Mouse (Mus musculus) MEL (cell line): ENCODE measurements around the gene Sppl2a. TPM values are rescaled to one million over a fixed set of nuclear protein-coding genes. Genes with fewer than 3 reads are reported as not detected.

ENCODE experiments used
- DNase-seq: peaks from one replicate; pipeline ENCODE4 v3.0.0; 2011; ENCODE audit warnings: low read depth, low spot score
- H3K27ac ChIP-seq: 2 replicates; pipeline ENCODE4 v1.5.1; 2012; ENCODE audit warnings: low read depth, mild to moderate bottlenecking, control low read depth, low read length, moderate library complexity; ENCODE audit not compliant: control insufficient read depth
- H3K27me3 ChIP-seq, 2 experiments: fragments of 150-350 bp in 1 of 2; sonication (generic) in 1 of 2; 2 replicates each; pipeline ENCODE4 v1.6.1; 2012; ENCODE audit warnings: low read length in 2 of 2, mild to moderate bottlenecking in 2 of 2, improper control_type of control experiment in 1 of 2, moderate library complexity in 1 of 2; ENCODE audit not compliant: insufficient read depth in 2 of 2, control insufficient read depth in 1 of 2
- H3K36me3 ChIP-seq, 2 experiments: 2 replicates each; pipeline ENCODE4 v1.6.1; 2012 to 2014; ENCODE audit warnings: low read length in 2 of 2, improper control_type of control experiment in 1 of 2, inconsistent platforms in 1 of 2, mild to moderate bottlenecking in 1 of 2; ENCODE audit not compliant: insufficient read depth in 2 of 2, control insufficient read depth in 1 of 2
- H3K4me1 ChIP-seq, 2 experiments: fragments of 150-350 bp in 1 of 2; sonication (generic) in 1 of 2; 2 replicates each; pipeline ENCODE4 v1.6.1; 2012; ENCODE audit warnings: low read length in 2 of 2, improper control_type of control experiment in 1 of 2, mild to moderate bottlenecking in 1 of 2; ENCODE audit not compliant: insufficient read depth in 2 of 2, control insufficient read depth in 1 of 2
- H3K4me3 ChIP-seq, 2 experiments: fragments of 150-350 bp in 1 of 2; sonication (generic) in 1 of 2; 2 replicates each; pipeline ENCODE4 v1.5.1; 2012; ENCODE audit warnings: low read depth in 2 of 2, low read length in 2 of 2, mild to moderate bottlenecking in 2 of 2, moderate library complexity in 2 of 2, control low read depth in 1 of 2, improper control_type of control experiment in 1 of 2; ENCODE audit not compliant: control insufficient read depth in 1 of 2, insufficient read depth in 1 of 2
- H3K79me2 ChIP-seq: 2 replicates; pipeline ENCODE4 v1.6.1; 2012; ENCODE audit warnings: mild to moderate bottlenecking, low read length, moderate library complexity; ENCODE audit not compliant: control insufficient read depth, poor library complexity, insufficient read depth
- H3K9ac ChIP-seq: 2 replicates; pipeline ENCODE4 v1.6.1; 2012; ENCODE audit warnings: low read depth, mild to moderate bottlenecking, control low read depth, low read length, moderate library complexity; ENCODE audit not compliant: control insufficient read depth, poor library complexity, severe bottlenecking
- H3K9me3 ChIP-seq: fragments of 150-350 bp; sonication (generic); replicated peaks from 2 replicates; pipeline ENCODE4 v1.6.1; 2012; ENCODE audit warnings: mild to moderate bottlenecking, low read length, improper control_type of control experiment, moderate library complexity; ENCODE audit not compliant: insufficient read depth
- CHD1 ChIP-seq: IDR thresholded peaks from 2 replicates; pipeline ENCODE4 v1.6.1; 2012; ENCODE audit warnings: low read depth, mild to moderate bottlenecking, inconsistent platforms, low read length, improper control_type of control experiment
- CTCF ChIP-seq, 3 experiments: IDR thresholded peaks in 2 of 3; conservative IDR thresholded peaks in 1 of 3; 2 replicates each; pipeline ENCODE4 v1.5.1; 2011 to 2012; ENCODE audit warnings: low read length in 3 of 3, low read depth in 2 of 3, mild to moderate bottlenecking in 2 of 3, improper control_type of control experiment in 1 of 3, inconsistent platforms in 1 of 3, mixed read lengths in 1 of 3, moderate library complexity in 1 of 3; ENCODE audit not compliant: control insufficient read depth in 1 of 3, insufficient read depth in 1 of 3, poor library complexity in 1 of 3, severe bottlenecking in 1 of 3
- E2F4 ChIP-seq: IDR thresholded peaks from 2 replicates; pipeline ENCODE4 v1.6.1; 2011; ENCODE audit warnings: low read depth, low read length, improper control_type of control experiment, borderline replicate concordance
- ELF1 ChIP-seq: IDR thresholded peaks from 2 replicates; pipeline ENCODE4 v1.6.1; 2014; ENCODE audit warnings: low read depth, mild to moderate bottlenecking, inconsistent platforms, low read length, improper control_type of control experiment, moderate library complexity
- EP300 ChIP-seq, 2 experiments: IDR thresholded peaks; 2 replicates each; pipeline ENCODE4 v1.6.1; 2011; ENCODE audit warnings: improper control_type of control experiment in 2 of 2, low read length in 2 of 2, low read depth in 1 of 2, mild to moderate bottlenecking in 1 of 2
- ETS1 ChIP-seq: IDR thresholded peaks from 2 replicates; pipeline ENCODE4 v1.6.1; 2012; ENCODE audit warnings: low read depth, mild to moderate bottlenecking, inconsistent platforms, low read length, improper control_type of control experiment, moderate library complexity
- GABPA ChIP-seq: IDR thresholded peaks from 2 replicates; pipeline ENCODE4 v1.6.1; 2012; ENCODE audit warnings: low read depth, mild to moderate bottlenecking, inconsistent platforms, low read length, improper control_type of control experiment, moderate library complexity
- GATA1 ChIP-seq: IDR thresholded peaks from 2 replicates; pipeline ENCODE4 v1.6.1; 2011; ENCODE audit warnings: low read depth, low read length, improper control_type of control experiment
- JUND ChIP-seq: IDR thresholded peaks from 2 replicates; pipeline ENCODE4 v1.6.1; 2011; ENCODE audit warnings: low read depth, mild to moderate bottlenecking, improper control_type of control experiment, low read length
- KAT2A ChIP-seq: conservative IDR thresholded peaks from 2 replicates; pipeline ENCODE4 v1.6.1; 2012; ENCODE audit warnings: low read depth, low read length, improper control_type of control experiment, inconsistent platforms
- MAFK ChIP-seq: IDR thresholded peaks from 2 replicates; pipeline ENCODE4 v1.6.1; 2011; ENCODE audit warnings: low read depth, mild to moderate bottlenecking, low read length, improper control_type of control experiment, borderline replicate concordance
- MAX ChIP-seq: IDR thresholded peaks from 2 replicates; pipeline ENCODE4 v1.6.1; 2011; ENCODE audit warnings: low read length, improper control_type of control experiment
- MEF2A ChIP-seq: IDR thresholded peaks from 2 replicates; pipeline ENCODE4 v1.6.1; 2014; ENCODE audit warnings: low read depth, mild to moderate bottlenecking, inconsistent platforms, low read length, improper control_type of control experiment; ENCODE audit not compliant: poor library complexity, insufficient replicate concordance, severe bottlenecking; ENCODE audit errors: extremely low read depth
- MXI1 ChIP-seq: IDR thresholded peaks from 2 replicates; pipeline ENCODE4 v1.6.1; 2011; ENCODE audit warnings: mild to moderate bottlenecking, low read depth, low read length, improper control_type of control experiment
- NELFE ChIP-seq: IDR thresholded peaks from 2 replicates; pipeline ENCODE4 v1.6.1; 2011; ENCODE audit warnings: low read depth, low read length, improper control_type of control experiment
- POLR2AphosphoS2 ChIP-seq: IDR thresholded peaks from 2 replicates; pipeline ENCODE4 v1.6.1; 2011; ENCODE audit warnings: low read length, improper control_type of control experiment
- POLR2AphosphoS5 ChIP-seq: IDR thresholded peaks from 2 replicates; pipeline ENCODE4 v1.6.1; 2012; ENCODE audit warnings: low read depth, borderline replicate concordance, mild to moderate bottlenecking, inconsistent platforms, low read length, moderate library complexity, mixed read lengths
- RCOR1 ChIP-seq: IDR thresholded peaks from 2 replicates; pipeline ENCODE4 v1.6.1; 2012; ENCODE audit warnings: low read depth, mild to moderate bottlenecking, inconsistent platforms, low read length, improper control_type of control experiment
- TAL1 ChIP-seq: IDR thresholded peaks from 2 replicates; pipeline ENCODE4 v1.6.1; 2012; ENCODE audit warnings: mild to moderate bottlenecking, inconsistent platforms, low read length, moderate library complexity, mixed read lengths
- UBTF ChIP-seq: IDR thresholded peaks from 2 replicates; pipeline ENCODE4 v1.6.1; 2012; ENCODE audit warnings: low read depth, mild to moderate bottlenecking, inconsistent platforms, low read length, improper control_type of control experiment, moderate library complexity, borderline replicate concordance; ENCODE audit not compliant: insufficient read depth
- USF1 ChIP-seq: IDR thresholded peaks from 2 replicates; pipeline ENCODE4 v1.6.1; 2014; ENCODE audit warnings: low read depth, mild to moderate bottlenecking, inconsistent platforms, low read length, improper control_type of control experiment, moderate library complexity
- ZC3H11A ChIP-seq: IDR thresholded peaks from 2 replicates; pipeline ENCODE4 v1.6.1; 2012; ENCODE audit warnings: low read depth, mild to moderate bottlenecking, inconsistent platforms, low read length, improper control_type of control experiment
- ZKSCAN1 ChIP-seq: IDR thresholded peaks from 2 replicates; pipeline ENCODE4 v1.6.1; 2012; ENCODE audit warnings: low read depth, mild to moderate bottlenecking, inconsistent platforms, low read length, improper control_type of control experiment, moderate library complexity
- ZMIZ1 ChIP-seq: IDR thresholded peaks from 2 replicates; pipeline ENCODE4 v1.6.1; 2012; ENCODE audit warnings: low read depth, mild to moderate bottlenecking, inconsistent platforms, low read length, improper control_type of control experiment, moderate library complexity
- polyA plus RNA-seq, 2 experiments: library from polyadenylated mRNA; stranded (reverse) in 1 of 2; unstranded in 1 of 2; fragments of >175 nt in 1 of 2; fragments of >200 nt in 1 of 2; gene quantifications; 2 replicates each; pipeline versions ENCODE4 v1.2.1 to v1.2.4; 2012; ENCODE audit warnings: low replicate concordance in 2 of 2, low read depth in 1 of 2; ENCODE audit not compliant: insufficient read length in 2 of 2, insufficient read depth in 1 of 2, missing spikeins in 1 of 2
- total RNA-seq: library from RNA; depleted of rRNA; stranded (reverse); fragments of 300-350 nt; gene quantifications from 2 replicates; pipeline ENCODE4 v1.2.3, GENCODE M21; 2012

Sppl2a gene
- total and polyA plus RNA-seq, 3 experiments = 12.1 to 16.6 TPM; not detected in 1

GRCm38 (mm10) chr2:126920358-126921060, 12.5 kb downstream of the Sppl2a start:
- Histone ChIP-seq H3K9me3 (no peaks in the 10 kb centered on the region), H3K36me3 (no peaks in the 10 kb centered on the region; a peak in 1 of 4 replicates), H3K79me2 (no peaks in the 10 kb centered on the region), H3K9ac (no peak overlapping the region), H3K4me1 (no peaks in the 10 kb centered on the region), H3K4me3 (no peak overlapping the region), H3K27ac (no peak overlapping the region), H3K27me3 (no peaks in the 10 kb centered on the region)
- TF ChIP-seq POLR2AphosphoS2 = no peak
- TF ChIP-seq ZKSCAN1 = no peak
- no peak for TF ChIP-seq E2F4
- TF ChIP-seq POLR2AphosphoS5 = no peak
- TF ChIP-seq MAFK = no peak
- TF ChIP-seq KAT2A = no peak
- no peak for TF ChIP-seq CHD1
- no peak for TF ChIP-seq GABPA
- TF ChIP-seq JUND = no peak
- TF ChIP-seq NELFE = no peak
- TF ChIP-seq TAL1 = no peak
- TF ChIP-seq MEF2A = no peak
- no peak for DNase-seq

GRCm38 (mm10) chr2:126916236-126916635, 16.8 kb downstream of the Sppl2a start:
- Histone ChIP-seq H3K27me3 (no peaks in the 10 kb centered on the region), H3K4me1 (no peaks in the 10 kb centered on the region), H3K27ac (no peak overlapping the region), H3K9me3 (no peaks in the 10 kb centered on the region), H3K79me2 (no peaks in the 10 kb centered on the region), H3K4me3 (no peak overlapping the region), H3K36me3 (no peaks in the 10 kb centered on the region; a peak in 1 of 4 replicates), H3K9ac (no peak overlapping the region)
- TF ChIP-seq EP300 (IDR thresholded peaks at IDR 0.05; ENCODE audit: low read depth in 1 of 2, low read length in 2 of 2) (no peak), MAX (no peak), ZC3H11A (no peak), KAT2A (no peak), GATA1 (no peak), CTCF (IDR thresholded peaks at IDR 0.05 in 2 of 3, conservative IDR thresholded peaks at IDR 0.05 in 1 of 3; ENCODE audit: control insufficient read depth in 1 of 3, insufficient read depth in 1 of 3, low read depth in 2 of 3, low read length in 3 of 3, poor library complexity in 1 of 3, severe bottlenecking in 1 of 3) (no peak), USF1 (no peak), RCOR1 (no peak), UBTF (no peak), MEF2A (no peak), ZMIZ1 (no peak), ETS1 (no peak), E2F4 (no peak), GABPA (no peak), MXI1 (no peak), ELF1 (no peak)
- no peak for DNase-seq
